ENCODE assay signal across 22 mouse cellular contexts in genomic region chr2:69448581-69448980, GRCm38 (mm10).
DNase-seq lines count a peak whose midpoint lies in the region; ATAC-seq lines count a peak whose summit lies in the region.
"Had no signal": no experiment of that assay in that cellular context is flagged by ENCODE, and none has a peak within 500 bp of the region (broad histone marks: within the 10 kb centered on the region; RNA-seq: fewer than 3 reads in every experiment).

No protein-coding gene starts in this region.

- H3K27ac ChIP-seq in kidney, embryonic 15.5 days: no peak overlapping the region
- H3K27ac ChIP-seq in kidney, embryonic 14.5 days (ENCODE audit: low read depth, low read length): no peak overlapping the region
- H3K27ac ChIP-seq: embryonic facial prominence, embryonic 12.5 days; embryonic facial prominence, embryonic 15.5 days; gastrocnemius, adult 2 months; hindbrain, embryonic 12.5 days had no signal

- H3K4me1 ChIP-seq in kidney, embryonic 15.5 days: 0 out of 2 replicates have a peak, but pooled peaks cover 3% of the 10 kb centered on the region
- H3K4me1 ChIP-seq in kidney, embryonic 14.5 days (ENCODE audit: control insufficient read depth, insufficient read depth, low read length): no peaks in the 10 kb centered on the region
- H3K4me1 ChIP-seq: embryonic facial prominence, embryonic 12.5 days; embryonic facial prominence, embryonic 15.5 days; hindbrain, embryonic 12.5 days had no signal

- 87% methylated on average over 4 of the region's 4 CpGs for WGBS in kidney, embryonic 15.5 days
- WGBS in kidney, embryonic 14.5 days: 83% methylated on average over 4 of the region's 4 CpGs

- no peak overlapping the region for H3K4me2 ChIP-seq in kidney, embryonic 15.5 days
- no peak overlapping the region for H3K4me2 ChIP-seq in kidney, embryonic 14.5 days (replicated peaks; ENCODE audit: low read depth, low read length)
- H3K4me2 ChIP-seq: embryonic facial prominence, embryonic 12.5 days; embryonic facial prominence, embryonic 15.5 days; heart, embryonic 11.5 days; hindbrain, embryonic 12.5 days had no signal

- H3K27me3 ChIP-seq in kidney, embryonic 15.5 days: no peaks in the 10 kb centered on the region
- no peaks in the 10 kb centered on the region for H3K27me3 ChIP-seq in kidney, embryonic 14.5 days (ENCODE audit: control insufficient read depth, insufficient read depth, low read length)
- H3K27me3 ChIP-seq: embryonic facial prominence, embryonic 12.5 days; embryonic facial prominence, embryonic 15.5 days; hindbrain, embryonic 12.5 days had no signal

- no peak for ATAC-seq in kidney, embryonic 15.5 days (replicated peaks; ENCODE audit: low FRiP score)
- ATAC-seq in kidney, embryonic 14.5 days (ENCODE audit: low FRiP score, low TSS enrichment): no peak
- ATAC-seq: activated CD4-positive, CD25-positive, alpha-beta regulatory T cell, adult 4 months; forebrain, embryonic 14.5 days; forebrain, postnatal 0 days had no signal

- no peaks in the 10 kb centered on the region for H3K36me3 ChIP-seq in kidney, embryonic 15.5 days
- no peaks in the 10 kb centered on the region for H3K36me3 ChIP-seq in kidney, embryonic 14.5 days (ENCODE audit: control insufficient read depth, insufficient read depth, low read length)
- H3K36me3 ChIP-seq: embryonic facial prominence, embryonic 12.5 days; embryonic facial prominence, embryonic 15.5 days; hindbrain, embryonic 12.5 days had no signal

- no peak overlapping the region for H3K4me3 ChIP-seq in kidney, embryonic 15.5 days (replicated peaks)
- no peak overlapping the region for H3K4me3 ChIP-seq in kidney, embryonic 14.5 days (ENCODE audit: low read length)
- H3K4me3 ChIP-seq: embryonic facial prominence, embryonic 12.5 days; embryonic facial prominence, embryonic 15.5 days; gastrocnemius, adult 2 months; hindbrain, embryonic 12.5 days had no signal

- H3K9ac ChIP-seq in kidney, embryonic 15.5 days: no peak overlapping the region
- no peak overlapping the region for H3K9ac ChIP-seq in kidney, embryonic 14.5 days (ENCODE audit: low read depth, low read length)
- H3K9ac ChIP-seq: embryonic facial prominence, embryonic 12.5 days; embryonic facial prominence, embryonic 15.5 days; forebrain, postnatal 0 days; hindbrain, embryonic 12.5 days had no signal

- H3K9me3 ChIP-seq in kidney, embryonic 15.5 days (replicated peaks): no peaks in the 10 kb centered on the region
- no peaks in the 10 kb centered on the region for H3K9me3 ChIP-seq in kidney, embryonic 14.5 days (ENCODE audit: control insufficient read depth, low read length)
- H3K9me3 ChIP-seq: embryonic facial prominence, embryonic 12.5 days; embryonic facial prominence, embryonic 15.5 days; hindbrain, embryonic 12.5 days had no signal

- peak; percentile 44 for DNase-seq in kidney, adult 11 months
- peak; percentile 58 for DNase-seq in kidney, adult 9 months
- peak; percentile 31 for DNase-seq in kidney, postnatal 10 days
- DNase-seq in kidney, postnatal 36 days: peak; percentile 31 to 74
- DNase-seq in embryo, embryonic 10.5 days (ENCODE audit: low spot score): no peak
- DNase-seq: adrenal gland, postnatal 10 days; adrenal gland, postnatal 36 days; cerebellum, adult 18-20 months; cerebellum, adult 9-10 months; cerebellum, postnatal 14 days; forebrain, postnatal 0 days; gastrocnemius, adult 2 months; gastrocnemius, postnatal 14 days; heart, adult 11 months had no signal
